Mouse (Mus musculus): ENCODE results near the gene Fosb. TPM values are rescaled to one million over a fixed set of nuclear protein-coding genes. Genes with fewer than 3 reads are reported as not detected.
A peak's percentile ranks its signal among the peaks of the same experiment; 100 is the strongest.

Gene Fosb
- polyA plus RNA-seq, 1 experiment from 2014 or later: 0.14 TPM

DNA sequence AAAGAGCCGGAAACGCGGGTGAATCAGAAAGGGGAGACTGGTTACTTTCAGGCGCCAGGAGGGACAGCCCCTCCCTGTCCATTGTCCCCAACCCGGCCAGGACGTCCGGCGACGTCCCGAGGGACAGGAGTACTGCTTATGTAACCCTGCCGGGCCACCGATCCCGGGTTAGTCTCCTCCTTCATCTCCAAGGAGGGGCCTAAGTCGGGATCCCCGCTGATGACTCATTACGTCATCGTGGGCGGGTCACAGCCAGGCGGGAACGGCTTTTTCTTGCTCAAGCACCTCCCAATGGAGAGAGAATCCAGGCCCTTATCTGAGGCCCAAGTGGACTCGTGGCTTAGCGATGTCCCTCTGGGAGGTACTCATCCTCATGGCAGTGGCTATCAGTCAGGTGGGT, 17.3 kb upstream of the Fosb start:
- under 1% methylated on average over 22 of the region's 22 CpGs for WGBS
- no peaks in the 10 kb centered on the region for H3K9me3 ChIP-seq
- peak overlapping the region; percentile 67 for H3K27ac ChIP-seq
- no peaks in the 10 kb centered on the region for H3K27me3 ChIP-seq (replicated peaks)
- peak overlapping the region; percentile 32 for H3K4me3 ChIP-seq (replicated peaks)
- ATAC-seq: peak; percentile 85
- peaks cover 17% of the 10 kb centered on the region for H3K4me1 ChIP-seq (replicated peaks)
- H3K4me2 ChIP-seq (replicated peaks): peak overlapping the region; percentile 76
- H3K9ac ChIP-seq: peak overlapping the region; percentile 44
- no peaks in the 10 kb centered on the region for H3K36me3 ChIP-seq

DNA sequence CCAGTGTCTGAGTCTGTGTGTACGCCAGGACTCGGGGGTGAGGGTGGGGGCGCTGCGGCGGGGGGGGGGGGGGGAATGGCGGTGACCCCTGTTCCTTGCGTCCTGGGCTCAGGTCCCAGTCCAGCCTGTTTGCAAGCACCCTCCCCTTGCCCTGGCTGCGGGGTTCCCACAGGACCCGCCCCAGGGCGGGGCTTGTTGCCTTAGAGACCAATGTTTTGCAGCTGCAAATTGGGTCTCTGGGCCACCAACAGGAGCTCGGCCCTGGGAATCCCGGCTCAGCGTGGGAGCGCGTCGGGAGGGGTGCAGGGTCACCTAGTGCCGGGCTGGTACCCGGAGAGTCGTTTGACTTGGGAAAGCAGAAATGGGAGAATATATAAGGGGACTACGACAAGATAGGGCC, 16.5 kb upstream of the Fosb start:
- Histone ChIP-seq H3K27ac (peak overlapping the region; percentile 67), H3K9me3 (no peaks in the 10 kb centered on the region), H3K36me3 (no peaks in the 10 kb centered on the region), H3K27me3 (replicated peaks) (no peaks in the 10 kb centered on the region), H3K4me1 (replicated peaks) (peaks cover 17% of the 10 kb centered on the region), H3K4me3 (replicated peaks) (peak overlapping the region; percentile 32), H3K4me2 (replicated peaks) (peak overlapping the region; percentile 76), H3K9ac (peak overlapping the region; percentile 44)
- ATAC-seq: peak; percentile 73
- under 1% methylated on average over 20 of the region's 20 CpGs for WGBS

DNA sequence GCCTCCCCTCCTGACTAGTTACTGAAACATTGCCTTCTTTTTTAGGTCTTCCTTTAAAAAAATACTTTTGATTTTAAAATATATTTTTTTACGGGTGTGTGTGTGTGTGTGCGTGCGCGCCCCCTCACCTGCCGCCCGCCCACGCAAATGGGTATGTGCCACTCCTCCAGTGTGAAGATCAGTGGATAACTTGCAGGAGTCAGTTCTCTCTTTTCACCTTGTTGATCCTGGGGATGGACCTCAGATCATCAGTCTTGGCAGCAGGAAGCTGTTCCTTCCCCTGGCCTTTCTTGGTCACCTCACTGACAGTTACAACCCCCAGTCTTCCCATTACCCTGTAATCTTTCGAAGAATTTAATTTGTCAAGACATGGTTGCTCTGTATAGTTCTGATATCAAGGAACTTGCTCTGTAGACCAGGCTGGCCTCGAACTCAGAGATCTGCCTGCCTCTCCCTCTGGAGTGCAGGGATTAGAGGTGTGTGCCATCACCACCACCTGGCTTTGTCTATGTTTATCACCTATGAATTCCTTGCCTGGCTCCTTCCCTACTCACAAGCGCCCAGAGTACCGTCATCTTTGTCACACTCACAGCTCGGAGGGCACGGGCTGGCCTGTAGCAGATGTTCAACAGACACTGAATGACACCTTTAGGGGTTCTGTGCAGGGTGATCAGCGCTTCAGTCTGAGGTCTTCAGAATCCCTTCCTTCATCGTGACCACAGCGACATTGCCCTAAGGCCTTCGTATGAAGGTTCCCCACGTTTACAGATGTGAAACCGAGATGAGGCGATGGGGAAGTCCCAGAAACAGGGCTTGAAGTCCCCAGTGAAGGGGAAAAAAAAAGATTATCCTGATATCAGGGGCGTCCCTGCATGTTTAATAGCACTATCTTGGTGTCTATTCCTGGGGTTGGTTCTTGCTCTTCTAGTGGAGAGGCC, 15.7 kb upstream of the Fosb start:
- H3K27ac ChIP-seq: no peak overlapping the region
- 74% methylated on average over 21 of the region's 21 CpGs for WGBS
- no peaks in the 10 kb centered on the region for H3K9me3 ChIP-seq
- no peaks in the 10 kb centered on the region for H3K27me3 ChIP-seq (replicated peaks)
- no peak overlapping the region for H3K9ac ChIP-seq
- no peak overlapping the region for H3K4me3 ChIP-seq (replicated peaks)
- no peak for ATAC-seq
- H3K4me2 ChIP-seq (replicated peaks): no peak overlapping the region
- no peaks in the 10 kb centered on the region for H3K36me3 ChIP-seq
- H3K4me1 ChIP-seq (replicated peaks): peaks cover 17% of the 10 kb centered on the region

DNA sequence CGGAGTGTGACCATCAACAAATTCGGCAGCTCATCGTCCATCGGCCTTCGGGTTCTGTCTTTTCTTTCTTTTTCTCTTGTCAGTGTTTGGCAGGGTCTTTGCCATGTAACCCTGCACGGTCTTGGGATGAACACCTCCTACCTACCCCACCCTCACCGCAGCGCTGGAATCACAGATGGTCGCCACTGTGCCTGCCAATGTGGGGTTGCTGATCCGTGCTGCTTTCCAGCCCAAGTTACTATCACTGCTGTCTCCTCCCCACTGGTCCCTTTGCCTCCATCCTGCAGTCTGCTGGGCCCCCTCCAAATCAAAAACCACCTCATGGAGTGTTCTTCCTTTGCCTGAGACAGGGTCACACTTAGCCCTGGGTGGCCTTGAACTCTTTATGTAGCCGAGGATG, 14.4 kb upstream of the Fosb start:
- no peaks in the 10 kb centered on the region for H3K9me3 ChIP-seq
- peaks cover 23% of the 10 kb centered on the region for H3K4me1 ChIP-seq (replicated peaks)
- H3K27me3 ChIP-seq (replicated peaks): no peaks in the 10 kb centered on the region
- whole genome bisulfite sequencing: 87% methylated on average over 11 of the region's 11 CpGs
- no peak overlapping the region for H3K27ac ChIP-seq
- ATAC-seq: no peak
- no peak overlapping the region for H3K9ac ChIP-seq
- no peak overlapping the region for H3K4me2 ChIP-seq (replicated peaks)
- no peaks in the 10 kb centered on the region for H3K36me3 ChIP-seq
- no peak overlapping the region for H3K4me3 ChIP-seq (replicated peaks)

DNA sequence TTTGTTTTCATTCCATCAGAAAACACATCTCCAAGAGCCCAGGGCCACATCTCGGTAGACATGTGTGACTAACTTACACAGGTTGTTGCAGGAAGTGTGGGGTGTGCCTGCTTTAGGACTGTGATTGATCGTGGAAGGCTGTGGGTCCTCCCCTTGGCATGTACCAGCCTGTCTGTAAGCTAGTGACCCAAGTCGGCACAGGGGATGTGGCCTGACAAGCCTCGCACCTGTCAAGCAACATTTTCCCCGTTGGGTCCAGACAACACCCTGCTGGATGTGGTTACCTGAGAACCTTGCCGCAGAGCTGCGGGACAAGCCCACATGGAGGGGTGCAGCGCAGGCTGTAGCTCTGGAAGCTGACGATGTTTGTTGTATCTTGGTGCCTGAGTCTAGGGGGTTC, 12.6 kb upstream of the Fosb start:
- H3K27ac ChIP-seq: no peak overlapping the region
- H3K36me3 ChIP-seq: no peaks in the 10 kb centered on the region
- no peak for ATAC-seq
- WGBS: 45% methylated on average over 9 of the region's 9 CpGs
- no peak overlapping the region for H3K4me3 ChIP-seq (replicated peaks)
- no peaks in the 10 kb centered on the region for H3K9me3 ChIP-seq
- peaks cover 6% of the 10 kb centered on the region; the same call in 1 of the 2 replicates for H3K27me3 ChIP-seq (replicated peaks)
- no peak overlapping the region for H3K9ac ChIP-seq
- peaks cover 21% of the 10 kb centered on the region for H3K4me1 ChIP-seq (replicated peaks)
- H3K4me2 ChIP-seq (replicated peaks): no peak overlapping the region

DNA sequence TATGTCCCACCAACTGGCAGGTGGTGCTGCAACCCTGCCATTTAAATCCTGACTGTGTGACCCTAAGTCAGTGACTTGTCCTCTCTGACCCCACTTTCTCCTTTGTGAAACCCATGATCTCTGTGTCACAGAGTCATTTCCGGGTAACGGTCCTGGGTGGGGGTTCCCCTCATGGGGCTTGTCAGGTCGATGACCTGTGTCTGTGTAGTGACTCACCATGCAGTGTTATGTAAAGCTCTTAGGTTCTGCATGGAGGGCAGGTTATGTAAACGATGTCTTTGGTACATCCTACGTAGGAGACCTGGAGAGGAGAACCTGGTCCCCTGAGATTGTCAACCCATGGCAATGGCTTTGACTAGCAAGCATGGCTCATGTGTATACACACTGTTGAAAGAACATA, 11.6 kb upstream of the Fosb start:
- Histone ChIP-seq H3K4me2 (replicated peaks) (no peak overlapping the region), H3K36me3 (no peaks in the 10 kb centered on the region), H3K9me3 (no peaks in the 10 kb centered on the region), H3K27me3 (replicated peaks) (peaks cover 14% of the 10 kb centered on the region; the same call in 1 of the 2 replicates), H3K4me1 (replicated peaks) (peaks cover 11% of the 10 kb centered on the region), H3K27ac (no peak overlapping the region), H3K9ac (no peak overlapping the region), H3K4me3 (replicated peaks) (no peak overlapping the region)
- ATAC-seq: no peak
- WGBS: 44% methylated on average over 5 of the region's 5 CpGs

DNA sequence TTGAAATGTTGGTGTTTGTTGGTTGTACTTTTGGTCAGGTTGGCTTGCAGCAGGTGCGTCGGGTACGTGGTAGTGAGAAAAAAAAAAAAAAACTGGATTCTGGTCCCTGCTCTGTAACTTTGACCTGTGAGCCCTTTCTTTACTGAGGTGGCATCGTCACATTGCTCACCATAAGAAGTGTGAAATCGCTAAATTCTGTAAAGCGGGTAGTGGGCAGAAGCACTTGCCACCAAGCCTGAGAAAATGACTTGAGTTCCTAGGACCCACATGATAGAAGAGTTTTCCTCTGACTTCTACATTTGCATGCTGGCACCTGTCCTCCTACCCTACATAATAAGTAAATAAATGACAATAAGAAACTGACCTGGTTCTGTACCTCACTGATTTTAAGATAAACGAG, 10.8 kb upstream of the Fosb start:
- ATAC-seq: no peak

DNA sequence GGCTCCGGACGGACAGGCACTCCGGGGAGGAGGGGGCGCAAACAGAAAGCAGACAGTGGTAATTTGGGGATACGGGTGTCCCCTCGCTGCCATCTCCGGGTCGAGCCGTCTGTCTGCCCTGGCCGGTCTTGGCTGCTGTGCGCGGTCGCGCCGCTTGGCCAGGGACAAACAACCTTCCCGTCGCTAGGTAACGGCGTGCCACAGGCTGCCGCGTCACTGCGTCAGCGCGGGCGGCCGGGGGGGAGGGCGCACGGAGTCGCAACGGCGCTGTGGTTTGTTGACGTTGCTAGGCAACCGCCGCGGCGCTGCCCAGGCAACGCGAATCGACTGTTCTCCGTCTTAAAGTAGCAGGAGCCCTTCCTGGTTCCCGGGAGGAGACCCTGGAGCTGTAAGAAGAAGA, 10.1 kb upstream of the Fosb start:
- H3K27ac ChIP-seq: no peak overlapping the region
- H3K4me1 ChIP-seq (replicated peaks): peaks cover 7% of the 10 kb centered on the region
- ATAC-seq: peak; percentile 97
- peaks cover 14% of the 10 kb centered on the region; the same call in 1 of the 2 replicates for H3K27me3 ChIP-seq (replicated peaks)
- peak overlapping the region; percentile 42 for H3K9ac ChIP-seq
- no peaks in the 10 kb centered on the region for H3K36me3 ChIP-seq
- H3K9me3 ChIP-seq: no peaks in the 10 kb centered on the region
- peak overlapping the region; percentile 49 for H3K4me3 ChIP-seq (replicated peaks)
- WGBS: under 1% methylated on average over 41 of the region's 41 CpGs
- H3K4me2 ChIP-seq (replicated peaks): peak overlapping the region; percentile 93

More for the DNA sequence above, 10.8 kb upstream of the Fosb start:
- Histone ChIP-seq H3K27ac (no peak overlapping the region), H3K36me3 (no peaks in the 10 kb centered on the region), H3K9me3 (no peaks in the 10 kb centered on the region), H3K9ac (no peak overlapping the region), H3K27me3 (replicated peaks) (peaks cover 14% of the 10 kb centered on the region; the same call in 1 of the 2 replicates), H3K4me1 (replicated peaks) (peaks cover 7% of the 10 kb centered on the region), H3K4me2 (replicated peaks) (peak overlapping the region; percentile 93; the same call in 1 of the 2 replicates), H3K4me3 (replicated peaks) (no peak overlapping the region)
- WGBS: 42% methylated on average over 7 of the region's 7 CpGs

DNA sequence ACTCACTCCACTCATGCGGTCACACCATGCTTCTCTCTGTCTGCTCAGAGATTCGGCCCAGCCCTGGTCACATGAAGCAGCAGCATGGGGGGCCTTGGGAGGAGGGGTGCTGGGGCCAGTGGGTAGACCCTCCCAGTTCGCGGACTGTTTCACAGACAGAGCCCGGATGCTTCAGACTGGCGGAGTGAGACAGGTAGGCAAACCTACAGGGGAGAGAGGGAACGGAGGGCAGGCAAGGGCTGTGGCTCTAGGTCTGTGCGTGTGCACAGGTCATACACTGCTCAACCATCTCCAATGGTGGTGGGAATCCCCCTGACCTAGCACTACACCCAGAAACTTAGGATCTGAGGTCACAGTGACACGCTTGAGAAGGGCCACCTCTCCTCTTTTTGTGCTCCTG, 9.6 kb upstream of the Fosb start:
- Histone ChIP-seq H3K9ac (peak overlapping the region; percentile 42), H3K27ac (no peak overlapping the region), H3K9me3 (no peaks in the 10 kb centered on the region), H3K4me2 (replicated peaks) (peak overlapping the region; percentile 93), H3K4me1 (replicated peaks) (peaks cover 7% of the 10 kb centered on the region), H3K36me3 (no peaks in the 10 kb centered on the region), H3K27me3 (replicated peaks) (peaks cover 14% of the 10 kb centered on the region), H3K4me3 (replicated peaks) (peak overlapping the region; percentile 49)
- WGBS: 20% methylated on average over 9 of the region's 9 CpGs
- peak; percentile 61 for ATAC-seq

DNA sequence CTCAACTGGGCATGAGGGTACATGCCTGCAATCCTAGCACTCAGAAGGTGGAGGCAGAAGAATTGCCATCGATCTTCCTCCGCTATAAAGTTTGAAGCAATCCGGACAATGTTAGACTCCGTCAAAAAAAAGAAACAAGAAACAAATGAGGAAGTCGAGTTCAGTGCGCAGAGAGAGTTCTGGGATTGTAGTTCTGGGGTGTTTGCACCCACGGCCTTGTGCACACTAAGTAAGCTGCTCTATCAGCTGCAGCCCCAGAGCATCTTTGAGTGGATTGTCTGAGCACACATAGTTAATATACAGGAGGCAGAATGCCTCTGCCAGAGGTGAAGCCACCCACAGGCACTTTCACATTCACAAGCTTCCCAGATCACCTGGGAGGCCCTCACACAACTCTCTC, 8.8 kb upstream of the Fosb start:
- ATAC-seq: no peak
- no peak overlapping the region for H3K4me3 ChIP-seq (replicated peaks)
- peaks cover 14% of the 10 kb centered on the region for H3K27me3 ChIP-seq (replicated peaks)
- H3K9me3 ChIP-seq: no peaks in the 10 kb centered on the region
- no peak overlapping the region for H3K27ac ChIP-seq
- peaks cover 7% of the 10 kb centered on the region for H3K4me1 ChIP-seq (replicated peaks)
- H3K4me2 ChIP-seq (replicated peaks): no peak overlapping the region
- H3K9ac ChIP-seq: no peak overlapping the region
- no peaks in the 10 kb centered on the region for H3K36me3 ChIP-seq
- WGBS: 67% methylated on average over 7 of the region's 7 CpGs

DNA sequence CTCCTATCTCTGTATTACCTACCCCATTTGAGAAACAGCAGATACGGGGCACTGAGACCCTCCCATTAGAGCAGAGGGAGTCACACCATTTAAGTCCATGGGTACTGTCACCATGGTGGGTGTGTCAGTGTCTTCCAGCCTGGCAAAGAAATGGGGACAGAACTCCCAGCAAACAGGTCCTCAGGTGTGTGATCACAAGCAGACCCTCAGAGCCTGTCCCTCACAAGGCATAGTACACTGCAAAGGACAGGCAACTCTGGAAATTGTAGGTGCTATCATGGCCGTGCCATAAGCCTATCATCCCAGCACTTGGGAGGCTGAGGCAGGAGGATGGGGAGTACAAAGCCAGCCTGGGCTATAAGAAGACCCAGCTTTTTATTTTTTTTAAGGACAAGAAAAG, 8.3 kb upstream of the Fosb start:
- no peak for ATAC-seq
- 70% methylated on average over 2 of the region's 2 CpGs for WGBS

DNA sequence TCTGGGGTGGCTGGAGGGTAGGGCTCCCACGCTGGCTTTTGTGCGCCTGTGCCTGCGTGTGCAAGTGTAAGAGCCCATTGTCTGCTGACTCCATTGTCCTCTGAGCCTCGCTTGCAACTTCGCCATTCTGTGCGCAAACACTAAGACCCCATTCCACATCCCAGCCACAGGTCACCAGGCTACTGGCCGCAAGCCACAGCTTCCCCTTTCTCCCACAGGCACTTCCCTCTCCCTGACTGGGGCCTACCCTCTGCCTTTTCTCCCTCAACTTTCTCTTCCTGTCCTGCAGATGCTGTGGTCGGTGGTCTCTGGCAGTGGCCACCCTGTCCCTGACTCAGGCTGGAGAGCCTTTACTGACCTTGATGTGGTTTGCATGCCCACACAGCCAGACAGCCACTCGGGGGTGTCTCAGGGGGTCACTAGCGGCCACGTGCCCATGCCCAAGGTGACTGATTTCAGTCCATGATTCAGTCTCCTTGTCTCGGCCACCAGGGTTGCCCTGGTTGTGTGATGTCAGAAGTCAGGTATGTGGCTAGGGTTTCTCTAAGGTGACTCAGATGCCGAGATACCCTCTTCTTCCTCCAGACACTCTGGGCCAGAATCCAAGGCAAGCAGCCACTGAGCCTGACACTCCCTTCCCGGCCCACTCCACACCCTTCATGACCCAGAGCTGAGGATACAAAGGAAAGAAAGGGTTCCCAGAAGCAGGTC, 6.8 kb upstream of the Fosb start:
- 61% methylated on average over 14 of the region's 14 CpGs for WGBS
- Histone ChIP-seq H3K27ac (no peak overlapping the region), H3K9me3 (no peaks in the 10 kb centered on the region), H3K27me3 (replicated peaks) (peaks cover 17% of the 10 kb centered on the region), H3K36me3 (no peaks in the 10 kb centered on the region), H3K4me2 (replicated peaks) (no peak overlapping the region), H3K4me3 (replicated peaks) (no peak overlapping the region), H3K4me1 (replicated peaks) (peaks cover 7% of the 10 kb centered on the region), H3K9ac (no peak overlapping the region)
- no peak for ATAC-seq

More for the DNA sequence above, 8.3 kb upstream of the Fosb start:
- Histone ChIP-seq H3K27ac (no peak overlapping the region), H3K4me2 (replicated peaks) (no peak overlapping the region), H3K4me3 (replicated peaks) (no peak overlapping the region), H3K4me1 (replicated peaks) (peaks cover 7% of the 10 kb centered on the region), H3K9ac (no peak overlapping the region), H3K36me3 (no peaks in the 10 kb centered on the region), H3K9me3 (no peaks in the 10 kb centered on the region), H3K27me3 (replicated peaks) (peaks cover 16% of the 10 kb centered on the region)
